Mouse (Mus musculus) monocyte, adult 59 days (primary cell): ENCODE measurements around the gene Olfr104-ps. TPM values are rescaled to one million over a fixed set of nuclear protein-coding genes. Genes with fewer than 3 reads are reported as not detected.

ENCODE experiments used
- total RNA-seq, 2 experiments: library from RNA; stranded (reverse); gene quantifications; one replicate each; pipeline ENCODE4 v1.2.4; 2023

Olfr104-ps gene
- not detected for total RNA-seq

GRCm38 (mm10) chr17:37359282-37359681 is at the start of gene Olfr104-ps:
TSS of gene Olfr104-ps (plus strand) at chr17:37359582.

GRCm38 (mm10) chr17:37316954-37317353 is 42.4 kb upstream of the Olfr104-ps start, which contains the start of gene Olfr102:
TSS of gene Olfr102 (minus strand) at chr17:37317054.

GRCm38 (mm10) chr17:37339598-37339997 is 19.8 kb upstream of the Olfr104-ps start, which contains the start of gene Olfr103:
TSS of gene Olfr103 (minus strand) at chr17:37339698.

GRCm38 (mm10) chr17:37378733-37379132 is 19.4 kb downstream of the Olfr104-ps start, which contains the start of gene Olfr105-ps:
TSS of gene Olfr105-ps (plus strand) at chr17:37379033.

GRCm38 (mm10) chr17:37390093-37390492 is 30.7 kb downstream of the Olfr104-ps start, which contains the start of gene Olfr106-ps:
TSS of gene Olfr106-ps (plus strand) at chr17:37390393.

GRCm38 (mm10) chr17:37398926-37399325 is 39.5 kb downstream of the Olfr104-ps start, which contains the start of gene Olfr107:
TSS of gene Olfr107 (plus strand) at chr17:37399226.

Other genes starting within 250 kb of the Olfr104-ps start
- gene Olfr92, start 239.5 kb upstream of the Olfr104-ps start, total RNA-seq = not detected
- gene Olfr93, start 198.1 kb upstream of the Olfr104-ps start, total RNA-seq = not detected
- 10 to 100 TPM in 1 of 2 experiments, 1 to 10 TPM in 1; 6.6 to 10.8 TPM for gene Ubd, start 165.7 kb upstream of the Olfr104-ps start, total RNA-seq
- not detected for gene Olfr94, start 158.6 kb upstream of the Olfr104-ps start, total RNA-seq
- not detected for gene Olfr95, start 146.5 kb upstream of the Olfr104-ps start, total RNA-seq
- not detected for gene Olfr96, start 139.4 kb upstream of the Olfr104-ps start, total RNA-seq
- not detected for gene Olfr97, start 122.3 kb upstream of the Olfr104-ps start, total RNA-seq
- not detected for gene Olfr98, start 95.8 kb upstream of the Olfr104-ps start, total RNA-seq
- 10 to 100 TPM; 29.0 to 30.6 TPM for gene H2-M3, start 89.4 kb upstream of the Olfr104-ps start, total RNA-seq
- gene Olfr99, start 76.1 kb upstream of the Olfr104-ps start, total RNA-seq = not detected
- gene Olfr101, start 55.3 kb upstream of the Olfr104-ps start, total RNA-seq = not detected
- not detected for gene Olfr102, start 42.5 kb upstream of the Olfr104-ps start, total RNA-seq
- gene Olfr103, start 19.9 kb upstream of the Olfr104-ps start, total RNA-seq = not detected
- not detected for gene Olfr105-ps, start 19.5 kb downstream of the Olfr104-ps start, total RNA-seq
- not detected for gene Olfr106-ps, start 30.8 kb downstream of the Olfr104-ps start, total RNA-seq
- gene Olfr107, start 39.6 kb downstream of the Olfr104-ps start, total RNA-seq = not detected
- not detected for gene Olfr108, start 85.9 kb downstream of the Olfr104-ps start, total RNA-seq
- gene Olfr109, start 99.3 kb downstream of the Olfr104-ps start, total RNA-seq = not detected
- 1 to 10 TPM; 7.7 to 9.7 TPM for gene H2-M2, start 124.0 kb downstream of the Olfr104-ps start, total RNA-seq
- under 1 TPM in 1 of 2 experiments, not detected in 1; 0.64 TPM for gene Olfr110, start 132.9 kb downstream of the Olfr104-ps start, total RNA-seq
- gene Olfr111, start 148.4 kb downstream of the Olfr104-ps start, total RNA-seq = 1 to 10 TPM in 1 of 2 experiments, under 1 TPM in 1; 0.68 to 1.2 TPM
- not detected for gene Olfr112, start 209.9 kb downstream of the Olfr104-ps start, total RNA-seq
- not detected for gene Olfr113, start 218.1 kb downstream of the Olfr104-ps start, total RNA-seq
- not detected for gene Olfr114, start 233.2 kb downstream of the Olfr104-ps start, total RNA-seq